Mouse (Mus musculus) adrenal gland, adult 8-10 months (tissue): Measurements from ENCODE around the gene Fgfr2. TPM values are rescaled to one million over a fixed set of nuclear protein-coding genes. Genes with fewer than 3 reads are reported as not detected.
A peak's percentile ranks its signal among the peaks of the same experiment; 100 is the strongest.

Source experiments
- DNase-seq: peaks from one replicate; pipeline ENCODE4 v3.0.0; 2022
- total RNA-seq, 4 experiments: library from RNA; stranded (reverse); gene quantifications; 2 replicates each; pipeline ENCODE4 v1.2.4; 2022

Fgfr2 gene
- total RNA-seq, 4 experiments from 2014 or later = 193 to 471 (median 262) TPM

DNA sequence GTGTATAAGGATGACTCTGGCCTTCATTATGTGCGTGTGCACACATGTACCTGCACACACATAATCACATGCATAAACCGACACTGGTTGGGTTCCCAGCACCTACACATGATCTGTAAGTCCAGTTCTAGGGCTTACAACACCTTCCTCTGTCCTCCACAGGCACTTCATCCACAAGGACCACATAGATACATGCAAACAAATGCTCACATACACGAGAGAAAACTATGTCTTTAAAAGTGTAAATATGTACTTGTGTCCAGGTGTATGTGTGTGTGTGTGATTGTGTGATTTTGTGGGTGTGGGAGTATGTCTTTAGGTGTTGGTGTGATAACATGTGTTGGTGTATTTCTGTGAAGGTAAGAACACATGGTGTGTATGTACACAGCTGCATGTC, 765.3 kb downstream of the Fgfr2 start:
- DNase-seq = no peak

GRCm38 (mm10) chr7:132356881-132357840, 766.0 kb downstream of the Fgfr2 start:
- no peak for DNase-seq

- no peak for DNase-seq
These were observed 767.0 kb downstream of the Fgfr2 start for GRCm38 (mm10) chr7:132356185-132356584.

DNA sequence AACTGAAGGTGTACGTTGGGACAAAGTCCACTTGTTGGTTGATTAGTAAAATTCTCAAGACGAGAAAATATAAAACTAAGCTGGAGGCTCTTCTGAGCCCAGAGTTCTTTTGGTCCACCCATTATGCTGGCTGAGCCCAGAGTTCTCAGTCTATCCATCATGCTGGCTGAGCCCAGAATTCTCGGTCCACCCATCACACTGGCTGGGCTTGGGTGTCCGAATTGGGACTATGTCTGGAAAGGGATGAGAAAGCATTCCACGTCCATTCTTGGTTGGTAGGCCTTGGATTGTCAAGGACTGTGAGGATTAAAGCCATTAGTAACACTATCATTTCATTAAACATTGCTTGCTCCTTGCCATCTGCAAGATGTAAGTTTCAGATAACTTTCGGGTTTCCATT, 767.4 kb downstream of the Fgfr2 start:
- DNase-seq = no peak

DNA sequence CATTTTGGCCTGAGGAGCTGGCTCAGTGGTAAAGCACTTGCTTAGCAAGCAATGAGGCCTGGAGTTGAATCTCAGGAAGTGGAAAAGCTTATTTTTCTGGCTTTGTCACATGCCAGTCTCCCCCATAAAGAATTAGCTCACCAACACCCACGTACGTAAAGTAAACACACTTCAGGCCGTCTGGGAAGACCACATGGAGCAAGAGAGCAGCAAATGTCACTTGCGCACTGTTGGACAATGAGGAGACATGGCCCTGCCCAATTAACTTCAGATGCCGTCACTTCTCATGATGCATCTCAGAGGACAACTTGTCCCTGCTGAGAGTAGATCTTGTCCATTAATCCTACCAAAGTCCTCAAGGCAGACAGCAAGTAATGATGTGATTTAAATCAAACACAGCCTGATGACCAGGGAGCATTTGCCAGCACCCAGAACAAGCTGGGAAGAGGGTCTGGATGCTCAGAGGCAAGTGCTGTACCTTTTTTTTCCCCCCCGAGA, 774.0 kb downstream of the Fgfr2 start:
- DNase-seq = no peak

GRCm38 (mm10) chr7:132347273-132348045, 775.7 kb downstream of the Fgfr2 start:
- no peak for DNase-seq

GRCm38 (mm10) chr7:132345526-132346070, 777.6 kb downstream of the Fgfr2 start:
- peak; percentile 47 for DNase-seq

DNA sequence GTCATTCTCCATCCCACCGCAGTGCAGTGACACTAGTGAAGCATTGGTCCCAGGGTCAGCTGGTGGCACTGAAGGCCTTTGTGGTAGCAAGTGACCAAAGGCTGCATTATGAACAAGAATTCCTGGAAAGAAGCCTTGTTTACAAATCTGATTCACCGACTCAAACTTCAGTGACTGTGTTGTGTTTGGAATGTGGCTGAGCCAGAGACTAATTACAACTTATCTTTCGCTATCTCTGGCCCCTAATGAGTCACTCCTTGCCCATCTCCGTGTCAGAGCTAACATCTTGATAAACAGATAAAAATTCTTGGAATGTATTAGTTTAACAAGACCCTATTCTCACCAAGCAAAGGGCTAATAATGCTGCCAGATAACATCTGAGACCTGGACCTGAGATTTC, 778.5 kb downstream of the Fgfr2 start:
- DNase-seq = no peak

DNA sequence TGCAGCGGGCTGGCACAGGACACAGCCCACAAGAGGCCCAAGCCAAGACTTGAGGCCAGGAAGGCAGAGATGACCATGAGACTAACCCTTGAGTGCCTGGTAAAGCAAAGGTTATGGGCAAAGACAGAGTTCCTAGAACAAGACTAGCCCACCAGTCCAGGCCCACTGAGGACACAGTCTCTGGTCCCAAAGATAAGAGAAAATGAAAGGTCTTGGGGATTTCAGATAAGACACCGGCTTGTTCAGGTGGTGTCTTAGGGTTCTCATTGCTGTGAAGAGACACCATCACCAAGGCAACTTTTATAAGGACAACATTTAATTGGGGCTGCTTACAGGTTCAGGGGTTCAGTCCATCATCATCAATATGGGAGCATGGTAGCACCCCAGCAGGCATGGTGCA, 779.2 kb downstream of the Fgfr2 start:
- no peak for DNase-seq

DNA sequence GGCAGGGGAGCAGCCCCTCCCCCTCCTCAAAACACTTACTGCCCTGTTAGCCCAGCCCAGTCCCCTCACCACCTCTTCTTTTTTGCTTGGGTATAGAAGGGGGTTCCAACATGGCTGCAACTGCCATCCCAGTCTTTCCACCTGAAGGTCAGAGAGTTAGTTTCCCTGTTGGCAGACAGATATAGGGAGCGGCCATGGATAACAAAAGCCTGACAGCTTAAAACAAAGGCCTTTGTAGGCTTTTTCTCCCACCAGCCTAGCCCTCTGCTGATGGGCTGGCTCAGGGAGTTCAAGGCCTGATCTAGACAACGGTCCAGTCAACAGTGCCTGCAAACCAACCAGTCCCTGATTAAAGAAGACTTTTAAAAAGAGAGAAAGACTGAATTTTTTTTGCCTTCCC, 780.0 kb downstream of the Fgfr2 start:
- DNase-seq = no peak

DNA sequence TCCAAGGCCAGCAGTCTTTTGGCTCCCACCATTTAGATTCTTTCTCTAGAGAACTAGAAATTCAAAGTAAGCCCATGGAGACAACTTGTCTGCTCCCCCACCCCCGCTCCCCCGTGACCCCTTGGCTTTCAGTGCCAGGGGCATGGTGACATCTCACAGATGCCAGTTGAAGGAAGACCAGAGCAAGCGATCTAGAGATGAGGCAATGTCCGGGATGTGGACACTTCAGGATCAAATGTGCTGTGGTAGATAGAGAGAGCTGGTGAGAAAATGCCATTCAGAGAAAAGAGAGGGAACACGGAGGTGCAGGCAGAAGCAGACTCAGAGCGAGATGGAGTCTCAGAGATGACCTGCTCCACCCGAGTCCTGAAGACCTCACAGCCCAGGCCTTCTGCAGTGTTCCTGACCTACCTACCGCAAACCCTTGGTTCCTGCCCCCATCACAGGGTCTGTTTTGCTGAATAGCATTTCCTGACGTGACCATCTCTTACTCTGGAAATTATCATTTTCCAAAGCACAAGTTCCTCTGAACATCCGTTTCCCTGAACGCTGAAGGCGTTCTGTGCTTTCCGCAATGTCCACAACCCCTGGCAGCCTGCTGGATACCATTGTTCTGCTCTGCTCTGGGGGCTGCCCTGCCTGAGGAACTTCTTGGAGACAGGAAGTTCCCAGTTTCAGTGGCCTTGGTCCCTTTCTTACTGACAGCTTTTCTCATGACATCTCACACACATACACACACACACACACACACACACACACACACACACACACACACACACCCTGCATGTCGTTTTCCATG, 783.9 kb downstream of the Fgfr2 start:
- no peak for DNase-seq

GRCm38 (mm10) chr7:132338350-132338749, 784.8 kb downstream of the Fgfr2 start:
- no peak for DNase-seq

- no peak for DNase-seq
These were observed 785.8 kb downstream of the Fgfr2 start for GRCm38 (mm10) chr7:132337268-132337917.

DNA sequence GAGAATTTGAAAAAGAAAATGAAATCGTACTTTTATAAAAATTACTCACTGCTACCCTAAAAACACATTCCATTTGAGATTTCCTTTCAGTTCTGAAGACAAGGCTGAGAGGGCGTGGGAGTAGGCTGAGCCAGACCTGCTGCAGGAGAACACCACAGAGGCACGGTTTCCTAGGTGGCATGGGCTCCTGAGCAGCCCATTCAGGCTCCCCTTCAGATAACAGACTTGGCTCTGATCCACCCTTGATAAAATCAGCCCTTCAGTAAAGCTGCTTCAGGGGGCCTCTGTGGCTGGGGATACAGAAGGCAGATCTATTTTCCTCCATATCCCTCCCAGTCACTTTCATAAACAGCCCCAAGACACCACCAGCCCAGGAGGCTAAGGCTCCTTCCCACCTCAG, 786.4 kb downstream of the Fgfr2 start:
- no peak for DNase-seq

DNA sequence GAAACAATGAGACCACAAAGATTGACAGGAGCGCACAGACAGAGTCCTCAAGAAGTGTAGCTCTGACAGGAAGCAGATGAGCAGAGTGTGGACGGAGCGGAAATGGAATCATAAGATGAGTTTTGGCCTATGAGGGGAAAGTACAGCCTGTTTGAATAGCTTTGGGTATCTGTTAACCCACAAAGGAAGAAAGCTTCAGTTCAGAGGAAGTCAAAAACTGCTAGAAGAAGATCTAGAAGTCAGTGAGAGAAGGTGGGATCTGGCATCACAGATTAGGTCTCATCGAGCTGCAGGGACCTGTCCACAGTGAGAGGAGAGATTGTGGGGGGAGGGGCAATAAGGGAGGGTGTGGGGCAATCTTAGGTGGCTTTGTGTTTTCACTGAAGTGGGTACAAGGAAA, 787.8 kb downstream of the Fgfr2 start:
- no peak for DNase-seq

GRCm38 (mm10) chr7:132333078-132333477, 790.1 kb downstream of the Fgfr2 start:
- DNase-seq = no peak

- no peak for DNase-seq
These were observed 791.0 kb downstream of the Fgfr2 start for GRCm38 (mm10) chr7:132332176-132332575.

DNA sequence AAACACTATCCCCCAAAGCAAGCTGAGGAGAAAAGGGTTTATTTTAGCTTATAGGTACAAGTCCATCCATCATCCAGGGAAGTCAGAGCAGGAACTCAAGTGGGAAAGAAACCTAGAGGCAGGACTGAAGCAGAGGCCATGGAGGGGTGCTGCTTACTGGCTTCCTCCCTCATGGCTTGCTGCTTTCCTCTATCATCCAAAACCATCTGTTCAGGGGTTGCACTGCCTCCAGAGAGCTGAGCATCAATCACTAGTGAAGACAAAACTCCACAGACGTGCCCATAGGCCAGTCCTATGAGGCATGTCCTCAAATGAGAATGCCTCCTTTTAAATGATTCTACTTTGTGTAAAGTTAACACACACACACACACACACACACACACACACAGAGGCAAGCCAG, 793.0 kb downstream of the Fgfr2 start:
- no peak for DNase-seq

GRCm38 (mm10) chr7:132328648-132329047, 794.5 kb downstream of the Fgfr2 start:
- DNase-seq = no peak

DNA sequence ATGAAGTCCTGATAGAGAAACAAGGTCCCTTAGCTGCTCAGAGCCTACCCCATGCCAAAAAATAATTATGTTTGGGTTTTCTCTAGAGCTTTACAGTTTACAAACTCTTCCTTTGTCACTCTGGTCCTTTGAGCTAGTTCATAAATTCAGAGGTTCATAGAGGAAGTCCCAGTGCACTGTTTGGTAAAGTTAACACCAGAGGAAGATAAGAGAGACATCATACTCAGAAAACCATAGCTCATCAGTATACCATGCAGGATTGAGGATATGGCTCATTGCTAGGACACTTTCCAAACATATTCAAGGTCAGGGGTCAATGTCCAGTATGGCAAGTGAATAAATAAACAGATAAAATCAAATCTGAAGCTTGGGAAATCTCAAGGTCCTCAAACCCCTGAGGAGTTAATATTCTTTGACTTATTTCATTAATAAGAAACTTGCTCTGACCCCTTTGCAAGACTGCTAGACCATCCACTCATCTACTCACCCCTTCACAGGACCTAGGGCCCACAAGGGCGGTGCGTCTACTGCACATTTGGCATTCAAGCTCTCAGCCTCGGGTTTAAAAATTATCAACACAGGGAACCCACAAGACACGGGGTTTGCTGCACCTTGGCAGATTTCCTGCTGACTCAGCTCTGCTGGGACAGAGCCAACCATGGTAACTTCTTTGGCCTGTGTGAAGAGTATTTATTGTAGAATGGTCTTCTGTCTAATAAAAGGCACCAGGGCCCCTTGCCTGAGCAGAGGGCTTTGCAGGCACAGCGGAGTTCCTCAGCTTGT, 797.4 kb downstream of the Fgfr2 start:
- DNase-seq = peak; percentile 86

GRCm38 (mm10) chr7:132323430-132323829, 799.7 kb downstream of the Fgfr2 start:
- DNase-seq = no peak
